Mouse (Mus musculus) embryonic facial prominence, embryonic 10.5 days (tissue): ENCODE measurements around the gene Ffar3. TPM values are rescaled to one million over a fixed set of nuclear protein-coding genes. Genes with fewer than 3 reads are reported as not detected.
A peak's percentile ranks its signal among the peaks of the same experiment; 100 is the strongest.

Experiments
- DNase-seq: peaks from one replicate; pipeline ENCODE4 v3.0.0-alpha.2; 2017; ENCODE audit warnings: low spot score
- H3K27ac ChIP-seq: fragments of 300-500 bp; sonication (generic); replicated peaks from 2 replicates; pipeline ENCODE4 v1.5.1; 2016; ENCODE audit warnings: mild to moderate bottlenecking
- H3K27me3 ChIP-seq: fragments of 300-500 bp; sonication (generic); replicated peaks from 2 replicates; pipeline ENCODE4 v1.6.1; 2016; ENCODE audit warnings: low read depth, mild to moderate bottlenecking; ENCODE audit not compliant: poor library complexity, severe bottlenecking
- H3K36me3 ChIP-seq: fragments of 300-500 bp; sonication (generic); replicated peaks from 2 replicates; pipeline ENCODE4 v1.6.1; 2016; ENCODE audit warnings: mild to moderate bottlenecking, moderate library complexity
- H3K4me1 ChIP-seq: fragments of 300-500 bp; sonication (generic); 2 replicates; pipeline ENCODE4 v1.6.1; 2016
- H3K4me3 ChIP-seq: fragments of 300-500 bp; sonication (generic); 2 replicates; pipeline ENCODE4 v1.5.1; 2016; ENCODE audit warnings: mild to moderate bottlenecking, moderate library complexity
- H3K9me3 ChIP-seq: fragments of 300-500 bp; sonication (generic); 2 replicates; pipeline ENCODE4 v1.6.1; 2016; ENCODE audit warnings: mild to moderate bottlenecking
- WGBS: fragments of 180-500 bp; shearing (Covaris S2); methylation state at CpG from one replicate; pipeline ENCODE4 v1.1.7; 2016; 5-methylcytosine and 5-hydroxymethylcytosine counted together
- polyA plus RNA-seq: library from polyadenylated mRNA; unstranded; fragments of >200 nt; fragmentation: Nextera tagmentation; extraction: Ambion mirVana; gene quantifications from 2 replicates; pipeline ENCODE4 v1.2.1, GENCODE M21; 2016

Ffar3 gene
- polyA plus RNA-seq, 1 experiment from 2014 or later = not detected

- Histone ChIP-seq H3K4me3 (no peak overlapping the region), H3K9me3 (no peaks in the 10 kb centered on the region), H3K27me3 (no peaks in the 10 kb centered on the region), H3K36me3 (no peaks in the 10 kb centered on the region), H3K4me1 (peaks cover 9% of the 10 kb centered on the region), H3K27ac (no peak overlapping the region)
- DNase-seq = no peak
- 83% methylated on average over 6 of the region's 6 CpGs for WGBS
These were observed 43.6 kb downstream of the Ffar3 start for GRCm38 (mm10) chr7:30812291-30812807.

- H3K4me1 ChIP-seq = peaks cover 9% of the 10 kb centered on the region
- H3K27ac ChIP-seq = no peak overlapping the region
- 71% methylated on average over 9 of the region's 9 CpGs for whole genome bisulfite sequencing
These were observed 44.2 kb downstream of the Ffar3 start for GRCm38 (mm10) chr7:30811757-30812290.

GRCm38 (mm10) chr7:30810319-30810718, 45.7 kb downstream of the Ffar3 start:
- H3K4me3 ChIP-seq = no peak overlapping the region
- H3K27me3 ChIP-seq = no peaks in the 10 kb centered on the region
- WGBS = 49% methylated on average over 6 of the region's 6 CpGs
- no peaks in the 10 kb centered on the region for H3K36me3 ChIP-seq
- H3K4me1 ChIP-seq = peaks cover 9% of the 10 kb centered on the region
- H3K27ac ChIP-seq = no peak overlapping the region
- H3K9me3 ChIP-seq = no peaks in the 10 kb centered on the region
- DNase-seq = no peak

More at GRCm38 (mm10) chr7:30811757-30812290, 44.2 kb downstream of the Ffar3 start:
- Histone ChIP-seq H3K27me3 (no peaks in the 10 kb centered on the region), H3K4me3 (no peak overlapping the region), H3K36me3 (no peaks in the 10 kb centered on the region), H3K9me3 (no peaks in the 10 kb centered on the region)
- DNase-seq = no peak

- H3K27me3 ChIP-seq = no peaks in the 10 kb centered on the region
- peak; percentile 37 for DNase-seq
- H3K4me1 ChIP-seq = no peaks in the 10 kb centered on the region
- 43% methylated on average over 6 of the region's 6 CpGs for WGBS
- no peak overlapping the region for H3K4me3 ChIP-seq
- H3K27ac ChIP-seq = no peak overlapping the region
- no peaks in the 10 kb centered on the region for H3K36me3 ChIP-seq
- H3K9me3 ChIP-seq = peaks cover 4% of the 10 kb centered on the region; the same call in 1 of the 2 replicates
These were observed 50.1 kb downstream of the Ffar3 start for GRCm38 (mm10) chr7:30805924-30806323.

Other genes starting within 250 kb of the Ffar3 start
- gene Upk1a, start 243.3 kb downstream of the Ffar3 start, polyA plus RNA-seq = 0.54 and 1.0 TPM in 2 replicates
- gene Cox6b1, start 230.0 kb downstream of the Ffar3 start, polyA plus RNA-seq = 776 and 799 TPM in 2 replicates
- 0.47 and 0.87 TPM in 2 replicates for gene Etv2, start 220.3 kb downstream of the Ffar3 start, polyA plus RNA-seq
- 134 and 139 TPM in 2 replicates for gene Rbm42, start 205.9 kb downstream of the Ffar3 start, polyA plus RNA-seq
- 79.6 and 80.3 TPM in 2 replicates for gene Haus5, start 191.2 kb downstream of the Ffar3 start, polyA plus RNA-seq
- not detected in 2 replicates for gene Pmis2, start 184.6 kb downstream of the Ffar3 start, polyA plus RNA-seq
- not detected in 2 replicates for gene 2200002J24Rik, start 157.3 kb downstream of the Ffar3 start, polyA plus RNA-seq
- gene Atp4a, start 144.0 kb downstream of the Ffar3 start, polyA plus RNA-seq = 0.53 and 0.77 TPM in 2 replicates
- 147 and 151 TPM in 2 replicates for gene Tmem147, start 126.6 kb downstream of the Ffar3 start, polyA plus RNA-seq
- gene Gapdhs, start 112.5 kb downstream of the Ffar3 start, polyA plus RNA-seq = 0.36 and 0.59 TPM in 2 replicates
- gene Sbsn, start 104.7 kb downstream of the Ffar3 start, polyA plus RNA-seq = 0.68 and 1.0 TPM in 2 replicates
- gene Dmkn, start 92.4 kb downstream of the Ffar3 start, polyA plus RNA-seq = not detected in 2 replicates
- not detected in 2 replicates for gene Krtdap, start 68.3 kb downstream of the Ffar3 start, polyA plus RNA-seq
- not detected in 2 replicates for gene Ffar2, start 32.4 kb downstream of the Ffar3 start, polyA plus RNA-seq
- gene Ffar1, start 5.4 kb upstream of the Ffar3 start, polyA plus RNA-seq = 0.05 TPM in 1 of 2 replicates, not detected in the other
- 0.08 and 0.27 TPM in 2 replicates for gene Cd22, start 24.2 kb upstream of the Ffar3 start, polyA plus RNA-seq
- 0.32 and 0.39 TPM in 2 replicates for gene Mag, start 58.7 kb upstream of the Ffar3 start, polyA plus RNA-seq
- not detected in 2 replicates for gene Hamp2, start 68.5 kb upstream of the Ffar3 start, polyA plus RNA-seq
- not detected in 2 replicates for gene Hamp, start 87.9 kb upstream of the Ffar3 start, polyA plus RNA-seq
- gene Usf2, start 100.6 kb upstream of the Ffar3 start, polyA plus RNA-seq = 25.1 and 29.6 TPM in 2 replicates
- 33.1 and 33.4 TPM in 2 replicates for gene Lsr, start 117.3 kb upstream of the Ffar3 start, polyA plus RNA-seq
- gene Fam187b, start 117.6 kb upstream of the Ffar3 start, polyA plus RNA-seq = 2.9 and 3.3 TPM in 2 replicates
- gene Fxyd5, start 186.3 kb upstream of the Ffar3 start, polyA plus RNA-seq = 9.1 and 9.5 TPM in 2 replicates
- gene Fxyd7, start 195.3 kb upstream of the Ffar3 start, polyA plus RNA-seq = 0.55 and 3.1 TPM in 2 replicates
- gene Fxyd1, start 201.0 kb upstream of the Ffar3 start, polyA plus RNA-seq = 9.8 and 12.2 TPM in 2 replicates
- gene Lgi4, start 203.2 kb upstream of the Ffar3 start, polyA plus RNA-seq = 2.5 and 2.8 TPM in 2 replicates
- 7.5 and 8.8 TPM in 2 replicates for gene Fxyd3, start 220.5 kb upstream of the Ffar3 start, polyA plus RNA-seq